Mouse (Mus musculus): ENCODE results near the gene Gpr161. TPM values are rescaled to one million over a fixed set of nuclear protein-coding genes. Genes with fewer than 3 reads are reported as not detected.
"Not testable (repeated sequence)": the region's sequence is repeated elsewhere in the genome, so short reads cannot be mapped to it uniquely, and the experiment has no call there.

Gpr161 gene
- polyA plus RNA-seq, 1 experiment from 2014 or later = 0.55 TPM

GRCm38 (mm10) chr1:165327370-165327769 lies 31.8 kb downstream of the Gpr161 start:
- Histone ChIP-seq H3K9ac (ENCODE audit: low read length) (no peak overlapping the region), H3K27me3 (ENCODE audit: control insufficient read depth, insufficient read depth, low read length) (no peaks in the 10 kb centered on the region), H3K27ac (ENCODE audit: low read length) (no peak overlapping the region), H3K4me2 (ENCODE audit: low read depth, low read length) (no peak overlapping the region), H3K4me1 (ENCODE audit: control insufficient read depth, insufficient read depth, low read length) (no peaks in the 10 kb centered on the region), H3K4me3 (ENCODE audit: low read length) (no peak overlapping the region), H3K36me3 (ENCODE audit: control insufficient read depth, insufficient read depth) (0 out of 2 replicates have a peak, but pooled peaks cover 5% of the 10 kb centered on the region), H3K9me3 (replicated peaks; ENCODE audit: control insufficient read depth, low read length) (no peaks in the 10 kb centered on the region)
- ATAC-seq (replicated peaks; ENCODE audit: extremely low read depth, insufficient read depth, low FRiP score) = no peak
- WGBS = 75% methylated on average over 2 of the region's 2 CpGs

GRCm38 (mm10) chr1:165327831-165328230 lies 32.2 kb downstream of the Gpr161 start:
- WGBS = 58% methylated on average over 5 of the region's 5 CpGs
- 0 out of 2 replicates have a peak, but pooled peaks cover 5% of the 10 kb centered on the region for H3K36me3 ChIP-seq (ENCODE audit: control insufficient read depth, insufficient read depth)
- no peak overlapping the region for H3K4me2 ChIP-seq (ENCODE audit: low read depth, low read length)
- ATAC-seq (replicated peaks; ENCODE audit: extremely low read depth, insufficient read depth, low FRiP score) = no peak
- H3K4me1 ChIP-seq (ENCODE audit: control insufficient read depth, insufficient read depth, low read length) = no peaks in the 10 kb centered on the region
- no peaks in the 10 kb centered on the region for H3K27me3 ChIP-seq (ENCODE audit: control insufficient read depth, insufficient read depth, low read length)
- no peaks in the 10 kb centered on the region for H3K9me3 ChIP-seq (replicated peaks; ENCODE audit: control insufficient read depth, low read length)
- no peak overlapping the region for H3K4me3 ChIP-seq (ENCODE audit: low read length)
- no peak overlapping the region for H3K9ac ChIP-seq (ENCODE audit: low read length)
- H3K27ac ChIP-seq (ENCODE audit: low read length) = no peak overlapping the region

GRCm38 (mm10) chr1:165328384-165329289 lies 33.0 kb downstream of the Gpr161 start:
- WGBS = 89% methylated on average over 17 of the region's 17 CpGs
- not testable (repeated sequence) for ATAC-seq (replicated peaks; ENCODE audit: extremely low read depth, insufficient read depth, low FRiP score); H3K27me3 ChIP-seq (ENCODE audit: control insufficient read depth, insufficient read depth, low read length); H3K4me3 ChIP-seq (ENCODE audit: low read length); H3K9ac ChIP-seq (ENCODE audit: low read length); H3K4me2 ChIP-seq (ENCODE audit: low read depth, low read length); H3K4me1 ChIP-seq (ENCODE audit: control insufficient read depth, insufficient read depth, low read length); H3K36me3 ChIP-seq (ENCODE audit: control insufficient read depth, insufficient read depth); H3K9me3 ChIP-seq (replicated peaks; ENCODE audit: control insufficient read depth, low read length); H3K27ac ChIP-seq (ENCODE audit: low read length)

- Histone ChIP-seq H3K27me3 (ENCODE audit: control insufficient read depth, insufficient read depth, low read length) (no peaks in the 10 kb centered on the region), H3K9ac (ENCODE audit: low read length) (no peak overlapping the region), H3K36me3 (ENCODE audit: control insufficient read depth, insufficient read depth) (peaks cover 5% of the 10 kb centered on the region; the same call in 1 of the 2 replicates), H3K9me3 (replicated peaks; ENCODE audit: control insufficient read depth, low read length) (no peaks in the 10 kb centered on the region), H3K4me2 (ENCODE audit: low read depth, low read length) (no peak overlapping the region), H3K27ac (ENCODE audit: low read length) (no peak overlapping the region), H3K4me3 (ENCODE audit: low read length) (no peak overlapping the region), H3K4me1 (ENCODE audit: control insufficient read depth, insufficient read depth, low read length) (no peaks in the 10 kb centered on the region)
- ATAC-seq (replicated peaks; ENCODE audit: extremely low read depth, insufficient read depth, low FRiP score) = no peak
These were observed 35.3 kb downstream of the Gpr161 start for GRCm38 (mm10) chr1:165330859-165331258.

GRCm38 (mm10) chr1:165332797-165333196 lies 37.2 kb downstream of the Gpr161 start:
- H3K27me3 ChIP-seq (ENCODE audit: control insufficient read depth, insufficient read depth, low read length) = no peaks in the 10 kb centered on the region
- H3K9ac ChIP-seq (ENCODE audit: low read length) = no peak overlapping the region
- H3K4me2 ChIP-seq (ENCODE audit: low read depth, low read length) = no peak overlapping the region
- no peak for ATAC-seq (replicated peaks; ENCODE audit: extremely low read depth, insufficient read depth, low FRiP score)
- no peak overlapping the region for H3K27ac ChIP-seq (ENCODE audit: low read length)
- H3K4me1 ChIP-seq (ENCODE audit: control insufficient read depth, insufficient read depth, low read length) = no peaks in the 10 kb centered on the region
- H3K4me3 ChIP-seq (ENCODE audit: low read length) = no peak overlapping the region
- WGBS = 85% methylated on average over 3 of the region's 3 CpGs
- H3K36me3 ChIP-seq (ENCODE audit: control insufficient read depth, insufficient read depth) = peaks cover 8% of the 10 kb centered on the region
- no peaks in the 10 kb centered on the region for H3K9me3 ChIP-seq (replicated peaks; ENCODE audit: control insufficient read depth, low read length)

- 41% methylated on average over 7 of the region's 7 CpGs for WGBS
- H3K27ac ChIP-seq (ENCODE audit: low read length) = no peak overlapping the region
- no peak overlapping the region for H3K4me3 ChIP-seq (ENCODE audit: low read length)
These were observed 46.5 kb downstream of the Gpr161 start for GRCm38 (mm10) chr1:165342126-165342525.

GRCm38 (mm10) chr1:165344453-165344852 lies 48.9 kb downstream of the Gpr161 start:
- H3K36me3 ChIP-seq (ENCODE audit: control insufficient read depth, insufficient read depth) = 0 out of 2 replicates have a peak, but pooled peaks cover 2% of the 10 kb centered on the region
- no peak for ATAC-seq (replicated peaks; ENCODE audit: extremely low read depth, insufficient read depth, low FRiP score)
- no peaks in the 10 kb centered on the region for H3K9me3 ChIP-seq (replicated peaks; ENCODE audit: control insufficient read depth, low read length)
- peaks cover 2% of the 10 kb centered on the region; the same call in 1 of the 2 replicates for H3K4me1 ChIP-seq (ENCODE audit: control insufficient read depth, insufficient read depth, low read length)
- no peak overlapping the region for H3K27ac ChIP-seq (ENCODE audit: low read length)
- 62% methylated on average over 4 of the region's 4 CpGs for WGBS
- H3K4me2 ChIP-seq (ENCODE audit: low read depth, low read length) = no peak overlapping the region
- H3K4me3 ChIP-seq (ENCODE audit: low read length) = no peak overlapping the region
- H3K9ac ChIP-seq (ENCODE audit: low read length) = no peak overlapping the region
- no peaks in the 10 kb centered on the region for H3K27me3 ChIP-seq (ENCODE audit: control insufficient read depth, insufficient read depth, low read length)

More at GRCm38 (mm10) chr1:165342126-165342525, 46.5 kb downstream of the Gpr161 start:
- H3K27me3 ChIP-seq (ENCODE audit: control insufficient read depth, insufficient read depth, low read length) = no peaks in the 10 kb centered on the region
- H3K9me3 ChIP-seq (replicated peaks; ENCODE audit: control insufficient read depth, low read length) = no peaks in the 10 kb centered on the region
- no peak overlapping the region for H3K9ac ChIP-seq (ENCODE audit: low read length)
- peaks cover 2% of the 10 kb centered on the region; the same call in 1 of the 2 replicates for H3K4me1 ChIP-seq (ENCODE audit: control insufficient read depth, insufficient read depth, low read length)
- peak overlapping the region; percentile 23; the same call in 1 of the 2 replicates for H3K4me2 ChIP-seq (ENCODE audit: low read depth, low read length)
- no peak for ATAC-seq (replicated peaks; ENCODE audit: extremely low read depth, insufficient read depth, low FRiP score)
- peaks cover 5% of the 10 kb centered on the region for H3K36me3 ChIP-seq (ENCODE audit: control insufficient read depth, insufficient read depth)

GRCm38 (mm10) chr1:165348627-165349026 lies 53.0 kb downstream of the Gpr161 start:
- Histone ChIP-seq H3K9ac (ENCODE audit: low read length) (no peak overlapping the region), H3K36me3 (ENCODE audit: control insufficient read depth, insufficient read depth) (peaks cover 15% of the 10 kb centered on the region), H3K27me3 (ENCODE audit: control insufficient read depth, insufficient read depth, low read length) (no peaks in the 10 kb centered on the region), H3K27ac (ENCODE audit: low read length) (no peak overlapping the region), H3K4me2 (ENCODE audit: low read depth, low read length) (no peak overlapping the region), H3K4me1 (ENCODE audit: control insufficient read depth, insufficient read depth, low read length) (peaks cover 2% of the 10 kb centered on the region; the same call in 1 of the 2 replicates), H3K9me3 (replicated peaks; ENCODE audit: control insufficient read depth, low read length) (no peaks in the 10 kb centered on the region), H3K4me3 (ENCODE audit: low read length) (no peak overlapping the region)
- no peak for ATAC-seq (replicated peaks; ENCODE audit: extremely low read depth, insufficient read depth, low FRiP score)

GRCm38 (mm10) chr1:165356347-165356746 lies 60.8 kb downstream of the Gpr161 start:
- no peak for ATAC-seq (replicated peaks; ENCODE audit: extremely low read depth, insufficient read depth, low FRiP score)
- WGBS = 12% methylated on average over 2 of the region's 2 CpGs
- H3K9ac ChIP-seq (ENCODE audit: low read length) = no peak overlapping the region

More at GRCm38 (mm10) chr1:165356347-165356746, 60.8 kb downstream of the Gpr161 start:
- no peaks in the 10 kb centered on the region for H3K9me3 ChIP-seq (replicated peaks; ENCODE audit: control insufficient read depth, low read length)
- H3K36me3 ChIP-seq (ENCODE audit: control insufficient read depth, insufficient read depth) = peaks cover 3% of the 10 kb centered on the region; the same call in 1 of the 2 replicates
- no peak overlapping the region for H3K27ac ChIP-seq (ENCODE audit: low read length)
- no peaks in the 10 kb centered on the region for H3K4me1 ChIP-seq (ENCODE audit: control insufficient read depth, insufficient read depth, low read length)
- H3K4me2 ChIP-seq (ENCODE audit: low read depth, low read length) = no peak overlapping the region
- no peak overlapping the region for H3K4me3 ChIP-seq (ENCODE audit: low read length)
- H3K27me3 ChIP-seq (ENCODE audit: control insufficient read depth, insufficient read depth, low read length) = no peaks in the 10 kb centered on the region

Data from heart, embryonic 16.5 days (tissue).